Mouse (Mus musculus): ENCODE data around the gene March11. TPM values are rescaled to one million over a fixed set of nuclear protein-coding genes. Genes with fewer than 3 reads are reported as not detected.

Gene March11
- polyA plus RNA-seq, 1 experiment from 2014 or later: not detected

DNA sequence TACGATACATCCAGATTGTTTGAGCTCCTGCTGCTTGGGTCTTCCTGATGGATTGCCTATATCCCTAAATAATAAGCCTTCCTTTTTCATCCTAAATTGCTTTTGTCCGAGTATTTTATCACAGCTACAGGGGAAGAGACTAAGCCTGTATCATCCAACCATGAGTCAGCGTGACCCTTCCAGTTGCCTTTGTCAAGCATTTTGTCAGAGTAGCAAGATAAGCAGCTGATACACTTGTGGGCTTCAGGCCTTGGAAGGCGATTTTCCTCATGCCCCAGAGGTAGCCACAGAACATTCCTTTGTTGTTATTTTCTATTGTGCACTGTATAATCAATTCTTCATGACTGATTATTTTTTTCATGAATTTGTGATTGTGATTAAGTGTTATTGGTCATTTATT, 14.0 kb downstream of the March11 start:
- TF ChIP-seq EP300 (IDR thresholded peaks at IDR 0.05; ENCODE audit: low read depth): no peak
- no peak for TF ChIP-seq CTCF (IDR thresholded peaks at IDR 0.05; ENCODE audit: low read depth)
- Histone ChIP-seq H3K4me3 (ENCODE audit: low read depth, low read length) (no peak overlapping the region), H3K9ac (replicated peaks) (no peak overlapping the region), H3K36me3 (replicated peaks; ENCODE audit: insufficient read depth, low read length) (no peaks in the 10 kb centered on the region), H3K27ac (ENCODE audit: low read depth) (no peak overlapping the region), H3K4me1 (ENCODE audit: insufficient read depth) (no peaks in the 10 kb centered on the region), H3K27me3 (ENCODE audit: insufficient read depth, low read length) (no peaks in the 10 kb centered on the region), H3K4me2 (ENCODE audit: low read depth, low read length) (no peak overlapping the region), H3K9me3 (ENCODE audit: low read length) (no peaks in the 10 kb centered on the region)
- 69% methylated on average over 4 of the region's 4 CpGs for WGBS (ENCODE audit: insufficient replicate concordance)
- no peak for ATAC-seq
- no peak for DNase-seq

DNA sequence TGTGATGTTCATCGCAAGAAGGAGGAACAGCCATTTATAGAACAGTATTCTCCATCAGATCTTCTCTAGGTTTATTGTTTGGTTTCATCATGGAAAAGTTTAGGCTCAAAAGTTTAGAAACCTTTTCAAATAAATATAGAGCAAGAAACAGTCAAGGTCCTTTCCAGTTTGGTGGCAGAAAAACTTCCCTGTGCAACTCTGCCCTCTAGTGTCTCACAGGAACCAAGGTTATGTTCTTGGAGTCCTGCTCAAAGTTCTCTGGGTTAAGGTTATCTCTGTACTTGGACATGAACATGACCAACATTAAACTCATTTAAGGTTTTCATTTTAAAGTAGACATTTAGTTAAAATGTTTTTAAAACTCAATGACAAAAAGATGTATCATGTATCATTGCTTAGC, 18.3 kb downstream of the March11 start:
- H3K27ac ChIP-seq (ENCODE audit: low read depth): no peak overlapping the region
- peak; percentile 52 for TF ChIP-seq CTCF (IDR thresholded peaks at IDR 0.05; ENCODE audit: low read depth)
- no peak for TF ChIP-seq EP300 (IDR thresholded peaks at IDR 0.05; ENCODE audit: low read depth)
- no peaks in the 10 kb centered on the region for H3K4me1 ChIP-seq (ENCODE audit: insufficient read depth)
- no peaks in the 10 kb centered on the region for H3K9me3 ChIP-seq (ENCODE audit: low read length)
- no peak overlapping the region for H3K4me3 ChIP-seq (ENCODE audit: low read depth, low read length)
- H3K9ac ChIP-seq (replicated peaks): no peak overlapping the region
- ATAC-seq: no peak
- H3K36me3 ChIP-seq (replicated peaks; ENCODE audit: insufficient read depth, low read length): no peaks in the 10 kb centered on the region
- DNase-seq: no peak
- 92% methylated on average over 1 of the region's 1 CpGs for WGBS (ENCODE audit: insufficient replicate concordance)
- no peak overlapping the region for H3K4me2 ChIP-seq (ENCODE audit: low read depth, low read length)
- H3K27me3 ChIP-seq (ENCODE audit: insufficient read depth, low read length): no peaks in the 10 kb centered on the region

DNA sequence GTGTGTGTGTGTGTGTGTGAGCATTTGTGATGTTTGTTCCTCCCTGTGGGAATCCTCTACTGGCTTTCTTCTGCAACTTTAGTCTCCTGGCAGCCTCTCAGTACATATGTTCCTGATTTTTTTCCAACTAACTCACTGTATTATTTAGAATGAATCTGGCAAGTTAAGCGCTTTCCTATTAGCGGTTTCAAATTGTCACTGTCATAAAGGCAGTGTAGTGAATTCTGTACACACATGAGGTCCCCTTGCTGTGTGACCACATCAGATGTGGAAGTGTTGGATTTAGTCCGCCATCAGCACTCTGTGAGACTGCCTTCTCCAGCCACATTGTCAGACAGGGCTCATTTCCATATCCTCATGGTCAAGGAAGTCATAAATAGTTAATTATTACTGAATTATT, 26.9 kb downstream of the March11 start:
- H3K9me3 ChIP-seq (ENCODE audit: low read length): no peaks in the 10 kb centered on the region
- no peak overlapping the region for H3K4me2 ChIP-seq (ENCODE audit: low read depth, low read length)
- H3K27ac ChIP-seq (ENCODE audit: low read depth): no peak overlapping the region
- H3K36me3 ChIP-seq (replicated peaks; ENCODE audit: insufficient read depth, low read length): no peaks in the 10 kb centered on the region
- TF ChIP-seq EP300 (IDR thresholded peaks at IDR 0.05; ENCODE audit: low read depth) (no peak), CTCF (IDR thresholded peaks at IDR 0.05; ENCODE audit: low read depth) (no peak)
- whole genome bisulfite sequencing (ENCODE audit: insufficient replicate concordance): 82% methylated on average over 3 of the region's 3 CpGs
- H3K9ac ChIP-seq (replicated peaks): no peak overlapping the region
- H3K4me1 ChIP-seq (ENCODE audit: insufficient read depth): no peaks in the 10 kb centered on the region
- H3K4me3 ChIP-seq (ENCODE audit: low read depth, low read length): no peak overlapping the region
- DNase-seq: no peak
- ATAC-seq: no peak
- no peaks in the 10 kb centered on the region for H3K27me3 ChIP-seq (ENCODE audit: insufficient read depth, low read length)

DNA sequence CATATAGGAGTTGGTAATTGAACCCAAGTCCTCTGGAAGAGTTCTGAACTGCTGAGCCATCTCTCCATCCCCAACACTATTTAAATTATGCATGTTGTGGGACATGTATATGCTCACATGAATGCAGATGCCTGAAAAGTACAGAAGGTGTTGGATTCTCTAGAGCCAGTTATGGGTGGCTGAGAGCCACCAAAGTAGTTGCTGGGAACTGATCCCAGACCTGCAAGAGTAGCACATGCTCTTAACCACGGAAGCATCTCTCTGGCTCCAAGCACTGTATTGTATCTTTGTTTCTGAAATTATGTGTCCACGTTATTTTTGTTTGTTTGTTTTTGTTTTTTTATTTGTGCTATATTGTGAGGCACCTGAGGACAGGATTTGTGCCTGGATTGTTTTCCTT, 28.9 kb downstream of the March11 start:
- Histone ChIP-seq H3K4me2 (ENCODE audit: low read depth, low read length) (no peak overlapping the region), H3K9ac (replicated peaks) (no peak overlapping the region), H3K9me3 (ENCODE audit: low read length) (no peaks in the 10 kb centered on the region), H3K27ac (ENCODE audit: low read depth) (no peak overlapping the region), H3K4me1 (ENCODE audit: insufficient read depth) (no peaks in the 10 kb centered on the region), H3K4me3 (ENCODE audit: low read depth, low read length) (no peak overlapping the region), H3K36me3 (replicated peaks; ENCODE audit: insufficient read depth, low read length) (no peaks in the 10 kb centered on the region), H3K27me3 (ENCODE audit: insufficient read depth, low read length) (no peaks in the 10 kb centered on the region)
- 71% methylated on average over 2 of the region's 2 CpGs for WGBS (ENCODE audit: insufficient replicate concordance)
- ATAC-seq (no peak), DNase-seq (no peak)
- TF ChIP-seq EP300 (IDR thresholded peaks at IDR 0.05; ENCODE audit: low read depth) (no peak), CTCF (IDR thresholded peaks at IDR 0.05; ENCODE audit: low read depth) (no peak)

DNA sequence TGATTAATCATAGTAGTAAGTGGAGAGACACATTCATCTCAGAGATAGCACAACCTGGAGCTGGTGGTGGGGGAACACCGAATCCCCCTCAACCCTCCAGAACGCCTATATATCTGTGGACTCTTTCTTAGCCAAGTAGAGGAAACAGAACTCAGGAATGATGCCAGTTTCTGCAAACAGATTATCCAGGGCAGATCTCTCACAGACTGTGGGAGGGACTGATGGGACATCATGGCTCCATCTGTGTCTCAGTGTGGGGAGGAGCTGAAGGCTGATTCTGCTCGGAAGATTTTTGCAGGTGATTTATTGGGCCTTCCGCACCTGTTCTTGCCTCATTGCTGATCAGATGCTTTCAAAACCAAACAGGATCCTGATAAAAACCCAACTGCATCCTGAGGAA, 29.5 kb downstream of the March11 start:
- 78% methylated on average over 4 of the region's 4 CpGs for WGBS (ENCODE audit: insufficient replicate concordance)
- H3K9ac ChIP-seq (replicated peaks): no peak overlapping the region
- no peaks in the 10 kb centered on the region for H3K27me3 ChIP-seq (ENCODE audit: insufficient read depth, low read length)
- H3K4me3 ChIP-seq (ENCODE audit: low read depth, low read length): no peak overlapping the region
- no peaks in the 10 kb centered on the region for H3K9me3 ChIP-seq (ENCODE audit: low read length)
- no peak overlapping the region for H3K27ac ChIP-seq (ENCODE audit: low read depth)
- no peak for ATAC-seq
- DNase-seq: no peak
- no peak overlapping the region for H3K4me2 ChIP-seq (ENCODE audit: low read depth, low read length)
- no peak for TF ChIP-seq EP300 (IDR thresholded peaks at IDR 0.05; ENCODE audit: low read depth)
- no peak for TF ChIP-seq CTCF (IDR thresholded peaks at IDR 0.05; ENCODE audit: low read depth)
- no peaks in the 10 kb centered on the region for H3K4me1 ChIP-seq (ENCODE audit: insufficient read depth)
- H3K36me3 ChIP-seq (replicated peaks; ENCODE audit: insufficient read depth, low read length): no peaks in the 10 kb centered on the region

DNA sequence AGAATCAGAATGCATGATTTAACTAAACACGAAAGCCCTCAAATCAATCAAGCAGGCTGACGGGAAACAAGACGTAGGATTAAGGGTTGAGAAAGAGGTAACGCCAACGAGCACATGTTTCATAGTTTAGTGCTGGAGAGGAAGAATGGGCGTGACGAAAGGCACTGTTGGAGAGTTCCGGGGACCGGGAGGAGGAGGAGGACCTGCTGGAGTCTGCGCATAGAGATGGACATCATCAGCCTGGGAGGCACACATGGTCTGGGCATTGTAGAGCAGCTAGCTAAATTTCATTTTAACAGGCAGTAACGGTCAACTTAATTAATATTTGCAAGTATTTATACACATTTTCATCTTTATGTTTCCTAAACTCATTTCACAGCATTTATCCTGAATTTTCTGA, 31.6 kb downstream of the March11 start:
- Histone ChIP-seq H3K36me3 (replicated peaks; ENCODE audit: insufficient read depth, low read length) (no peaks in the 10 kb centered on the region), H3K4me1 (ENCODE audit: insufficient read depth) (no peaks in the 10 kb centered on the region), H3K27me3 (ENCODE audit: insufficient read depth, low read length) (no peaks in the 10 kb centered on the region), H3K4me2 (ENCODE audit: low read depth, low read length) (no peak overlapping the region), H3K9me3 (ENCODE audit: low read length) (no peaks in the 10 kb centered on the region), H3K27ac (ENCODE audit: low read depth) (no peak overlapping the region), H3K9ac (replicated peaks) (no peak overlapping the region), H3K4me3 (ENCODE audit: low read depth, low read length) (no peak overlapping the region)
- DNase-seq (no peak), ATAC-seq (no peak)
- 88% methylated on average over 11 of the region's 11 CpGs for WGBS (ENCODE audit: insufficient replicate concordance)
- TF ChIP-seq CTCF (IDR thresholded peaks at IDR 0.05; ENCODE audit: low read depth): no peak
- TF ChIP-seq EP300 (IDR thresholded peaks at IDR 0.05; ENCODE audit: low read depth): no peak

DNA sequence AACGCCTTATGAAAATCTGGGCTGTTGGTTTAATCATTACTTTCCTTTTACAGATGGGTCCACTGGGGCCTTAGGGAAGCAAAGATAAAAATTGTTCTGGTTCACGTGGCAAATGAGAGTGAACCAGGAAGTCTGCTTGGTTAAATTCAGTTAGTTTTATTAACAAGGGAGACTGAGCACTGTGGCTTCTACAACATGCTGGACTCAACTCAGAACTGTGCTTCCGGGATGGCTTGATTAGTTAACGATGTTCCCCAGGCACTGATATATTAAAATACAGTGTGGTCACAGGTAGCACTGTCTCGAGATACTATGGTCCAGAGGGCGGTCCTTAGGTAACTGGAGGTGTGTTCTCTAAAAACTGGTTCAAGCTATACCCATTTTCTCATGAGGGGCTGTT, 32.1 kb downstream of the March11 start:
- no peak overlapping the region for H3K27ac ChIP-seq (ENCODE audit: low read depth)
- DNase-seq: no peak
- no peak overlapping the region for H3K9ac ChIP-seq (replicated peaks)
- TF ChIP-seq CTCF (IDR thresholded peaks at IDR 0.05; ENCODE audit: low read depth) (no peak), EP300 (IDR thresholded peaks at IDR 0.05; ENCODE audit: low read depth) (no peak)
- no peaks in the 10 kb centered on the region for H3K27me3 ChIP-seq (ENCODE audit: insufficient read depth, low read length)
- H3K4me3 ChIP-seq (ENCODE audit: low read depth, low read length): no peak overlapping the region
- ATAC-seq: no peak
- no peaks in the 10 kb centered on the region for H3K4me1 ChIP-seq (ENCODE audit: insufficient read depth)
- H3K9me3 ChIP-seq (ENCODE audit: low read length): no peaks in the 10 kb centered on the region
- H3K4me2 ChIP-seq (ENCODE audit: low read depth, low read length): no peak overlapping the region
- no peaks in the 10 kb centered on the region for H3K36me3 ChIP-seq (replicated peaks; ENCODE audit: insufficient read depth, low read length)
- 77% methylated on average over 6 of the region's 6 CpGs for WGBS (ENCODE audit: insufficient replicate concordance)
